Mouse (Mus musculus): Measurements from ENCODE around the gene Cntn2.

Cntn2 gene

DNA sequence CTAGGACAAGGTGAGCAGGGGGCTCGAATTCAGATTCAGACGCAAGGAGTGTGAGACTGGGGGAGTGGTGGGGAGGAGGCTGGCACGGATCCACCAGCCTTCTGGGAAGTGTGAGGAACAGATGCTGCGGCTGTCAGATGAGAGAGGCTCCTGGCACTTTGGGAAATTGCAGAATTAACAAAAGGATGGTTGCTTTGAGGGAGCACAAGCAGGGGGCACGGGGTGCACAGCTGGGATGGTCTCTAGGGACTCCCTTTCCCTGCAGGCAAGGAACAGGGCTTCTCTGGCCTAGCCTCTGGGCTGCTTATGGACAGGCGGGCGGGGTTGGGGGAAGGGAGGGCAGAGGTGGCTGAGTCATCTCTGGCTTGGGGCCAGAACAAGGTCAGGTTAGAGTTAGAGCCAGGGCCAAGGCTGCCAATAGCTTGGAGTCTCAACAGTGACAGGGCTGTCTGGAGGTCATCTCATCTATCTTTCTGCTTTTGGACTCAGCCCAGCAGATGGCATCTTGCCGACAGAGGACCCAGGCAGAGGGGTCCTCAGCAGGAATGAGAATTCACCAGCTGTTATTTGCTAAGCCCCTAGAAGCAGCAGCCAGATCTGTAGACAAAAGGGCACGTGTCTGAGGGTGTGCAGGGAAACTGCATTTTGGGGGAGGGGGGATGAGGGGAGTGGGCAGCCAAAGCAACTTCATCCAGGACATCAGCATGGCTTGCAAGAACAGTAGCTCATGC is 15.0 kb upstream of the Cntn2 start:
- DNase-seq (ENCODE audit: low spot score in 2 of 2) = peak; percentile 33 to 56

DNA sequence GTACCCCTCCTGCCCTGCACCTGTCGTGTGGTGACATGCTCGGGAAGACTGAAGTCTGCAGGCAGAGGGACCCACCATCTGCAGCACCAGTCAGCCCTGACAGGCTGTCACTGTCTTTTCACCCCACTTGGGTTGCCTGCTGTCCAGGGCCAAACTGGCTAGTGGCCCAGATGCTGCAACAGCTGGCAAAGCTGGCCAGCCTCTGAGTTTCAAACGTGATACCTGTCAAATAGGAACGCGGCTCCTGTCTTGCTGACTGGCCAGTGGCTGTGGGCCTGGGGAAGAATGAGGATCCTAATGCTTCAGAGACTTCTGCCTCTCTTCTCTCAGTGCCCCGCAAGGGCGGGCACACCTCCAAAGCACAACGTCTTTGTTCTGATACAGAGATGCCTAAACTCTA is 733 bp upstream of the Cntn2 start:
- DNase-seq (ENCODE audit: low spot score in 2 of 2) = no peak

DNA sequence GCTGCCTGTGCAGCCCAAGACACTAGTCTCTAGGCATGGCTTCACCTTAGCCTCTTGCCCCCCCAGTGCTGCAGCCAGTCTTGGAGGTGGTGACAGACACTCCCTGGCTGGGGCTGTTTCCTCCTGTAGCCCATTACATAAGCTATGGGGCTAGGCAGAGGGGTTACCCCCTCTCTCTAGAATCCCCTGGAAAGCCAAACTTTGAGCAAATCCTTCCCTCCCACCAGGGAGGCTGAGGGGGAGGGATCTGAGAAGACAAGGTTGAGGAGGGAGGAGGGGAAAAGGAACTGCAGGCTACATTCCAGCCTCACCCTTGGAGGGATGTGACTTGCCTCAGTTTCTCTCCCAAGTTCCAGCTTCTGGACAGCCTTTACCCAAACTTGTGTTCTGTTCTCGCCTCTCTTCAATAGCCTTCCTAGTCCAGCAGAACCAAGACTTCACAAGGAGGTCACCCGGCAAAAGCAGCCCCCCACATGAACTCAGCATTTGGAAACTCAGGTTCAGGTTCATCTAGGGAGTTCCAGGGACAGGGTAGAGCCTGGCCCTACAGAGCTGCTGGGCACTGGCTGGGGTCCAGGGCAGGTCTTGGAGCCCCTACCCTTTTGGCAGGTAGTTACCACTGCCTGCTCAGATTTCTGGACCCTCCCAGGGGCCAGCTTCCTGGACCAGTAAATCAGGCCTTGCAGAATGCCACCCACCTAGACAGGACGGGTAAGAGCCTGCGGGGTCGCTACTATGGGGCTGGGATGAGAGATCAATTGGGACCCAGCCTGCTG is 1.0 kb downstream of the Cntn2 start:
- no peak for DNase-seq (ENCODE audit: low spot score in 2 of 2)

DNA sequence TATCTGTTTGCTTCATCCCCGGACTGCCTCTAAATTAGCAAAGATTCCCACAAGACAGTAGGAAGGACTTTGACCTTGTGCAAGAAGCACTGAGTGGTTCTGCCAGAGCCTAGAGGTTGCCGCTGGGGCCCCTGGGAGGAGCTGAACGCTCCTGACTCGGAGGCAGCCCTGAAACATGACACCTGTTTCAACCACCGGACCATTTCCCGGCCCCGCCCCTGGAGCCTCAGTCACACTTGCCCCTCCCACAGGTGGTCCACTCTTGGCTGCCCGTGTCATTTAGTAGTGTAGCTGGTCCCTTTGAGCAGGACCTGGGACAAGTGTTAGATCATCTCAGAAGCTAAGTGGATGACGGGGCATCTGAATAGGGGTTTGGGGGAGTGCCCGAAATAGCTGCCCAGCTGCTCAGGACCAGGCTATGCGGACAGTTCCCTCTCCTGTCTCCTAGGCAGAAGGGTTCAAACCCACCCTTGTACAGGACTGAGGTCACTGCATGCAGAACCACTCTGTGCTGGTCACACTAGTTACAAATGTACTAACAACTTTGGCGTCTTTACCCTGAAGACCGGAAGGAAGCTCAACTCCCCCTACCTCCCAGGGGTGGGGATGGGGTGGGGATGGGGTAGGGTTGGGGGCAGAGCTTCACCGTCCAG is 1.8 kb downstream of the Cntn2 start:
- DNase-seq (ENCODE audit: low spot score in 2 of 2) = no peak

DNA sequence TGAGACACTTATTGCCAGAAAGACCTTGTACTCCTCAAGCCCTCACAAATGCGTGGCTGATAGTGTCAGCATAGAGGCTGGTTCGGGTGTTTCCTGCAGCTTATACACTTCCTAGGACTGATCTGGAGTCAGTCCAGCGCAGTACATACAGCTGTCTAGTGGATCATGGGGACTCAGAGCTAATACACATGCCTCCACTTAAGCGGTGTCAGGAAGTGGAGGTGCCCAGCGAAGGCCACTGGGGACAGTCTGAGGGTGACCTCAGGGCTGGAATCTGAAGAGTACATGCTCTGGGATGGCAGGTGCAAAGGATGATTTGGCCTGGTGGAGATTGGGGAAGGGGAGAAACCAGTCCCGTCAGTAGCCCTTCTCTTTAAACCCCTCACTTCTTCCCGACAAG is 2.4 kb downstream of the Cntn2 start:
- no peak for DNase-seq (ENCODE audit: low spot score in 2 of 2)

DNA sequence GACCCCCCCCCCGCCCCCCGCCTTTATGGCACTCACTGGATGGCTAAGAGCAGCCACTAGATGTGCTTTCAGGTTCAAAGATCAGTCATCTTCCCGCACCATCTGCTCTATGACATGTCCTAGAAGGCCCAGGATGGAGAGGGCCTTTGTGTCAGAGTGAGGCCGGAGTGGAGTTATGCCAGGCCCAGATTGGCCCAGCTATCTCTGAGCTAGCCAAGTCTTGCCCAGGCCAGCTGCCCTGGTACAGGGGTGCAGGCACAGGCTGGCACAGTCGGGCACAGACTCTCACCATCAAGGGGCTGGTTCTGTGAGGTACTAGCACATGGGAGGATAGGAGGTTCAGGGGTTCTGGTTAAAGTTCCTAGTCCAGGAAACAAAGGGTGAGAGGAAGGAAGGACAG is 5.3 kb downstream of the Cntn2 start:
- no peak for DNase-seq (ENCODE audit: low spot score in 2 of 2)

DNA sequence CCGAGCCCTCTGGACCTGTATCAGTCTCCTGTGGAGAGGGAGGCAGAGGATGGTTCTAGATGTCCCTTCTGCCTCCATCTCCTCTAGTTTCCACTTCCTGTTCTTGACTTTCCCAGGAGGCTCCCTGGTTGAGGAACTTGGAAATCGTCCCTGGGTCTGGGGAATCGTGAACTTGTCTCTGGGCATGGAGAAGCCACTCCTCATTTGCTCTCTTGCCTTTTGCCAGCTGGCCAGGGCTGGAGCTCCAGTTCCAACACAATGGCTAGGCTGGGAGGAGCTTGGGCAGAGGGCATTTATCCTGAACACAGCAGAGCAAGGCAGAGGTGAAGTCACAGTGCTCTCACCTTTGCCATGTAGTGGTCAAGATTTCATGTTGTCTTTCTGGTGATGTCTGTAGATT is 6.6 kb downstream of the Cntn2 start:
- DNase-seq (ENCODE audit: low spot score in 2 of 2) = no peak

DNA sequence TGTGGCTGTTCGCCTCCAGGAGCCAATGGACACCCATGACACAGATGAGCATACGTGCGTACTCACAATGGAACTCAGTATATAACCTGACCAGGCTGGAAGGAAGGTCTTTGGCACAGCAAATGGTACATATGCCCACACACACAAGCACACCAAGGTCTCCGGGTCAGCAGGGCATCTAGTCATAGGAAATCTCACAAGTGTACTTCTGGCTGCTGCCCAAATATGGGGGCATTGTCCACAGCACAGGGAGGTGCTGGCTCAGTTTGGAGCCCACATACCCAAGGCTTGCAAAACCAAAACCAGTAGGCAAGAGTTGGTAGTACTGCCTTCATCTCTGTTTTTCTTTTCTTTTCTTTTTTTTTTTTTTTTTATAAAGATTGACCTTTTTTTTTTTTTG is 7.5 kb downstream of the Cntn2 start:
- DNase-seq (ENCODE audit: low spot score in 2 of 2) = no peak

DNA sequence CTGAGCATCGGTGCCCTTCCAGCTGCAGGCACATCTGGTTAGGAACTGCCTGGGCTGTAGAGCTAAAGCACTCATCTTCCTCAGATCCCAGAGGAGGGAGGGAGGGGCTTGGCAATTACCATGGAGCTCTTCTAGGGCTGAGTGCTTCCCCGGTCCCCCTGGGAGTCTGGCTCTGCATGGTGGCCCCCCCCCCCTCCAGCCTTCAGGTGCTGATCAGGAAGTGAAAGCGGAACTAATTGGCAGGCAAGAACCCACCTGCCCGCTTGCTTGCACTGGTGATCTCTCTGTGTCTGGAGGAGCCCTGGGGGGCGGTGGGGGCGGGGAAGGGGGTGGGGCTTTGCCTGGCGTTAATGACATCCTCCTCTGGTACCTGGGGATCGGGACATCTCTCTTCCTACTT is 9.2 kb downstream of the Cntn2 start:
- no peak for DNase-seq (ENCODE audit: low spot score in 2 of 2)

DNA sequence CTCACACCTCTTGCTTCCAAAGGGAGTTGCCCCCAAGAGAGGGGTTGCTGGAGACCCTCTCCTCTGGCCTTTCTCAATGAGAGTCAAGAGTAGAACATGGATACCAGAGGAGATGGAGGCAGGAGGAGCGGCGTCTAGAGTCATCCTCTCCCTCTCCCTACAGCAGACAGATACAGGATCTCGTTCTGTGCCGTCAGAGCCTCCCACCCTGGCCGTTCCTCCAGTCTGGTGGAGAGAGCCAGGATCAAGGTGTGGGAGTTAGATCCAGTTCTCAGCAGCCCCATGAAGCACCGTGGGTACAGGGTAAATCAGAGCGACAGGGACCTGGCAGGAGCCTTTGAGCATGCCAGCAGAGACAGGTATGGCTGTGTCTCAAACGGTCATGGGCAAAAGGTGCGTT is 10.5 kb downstream of the Cntn2 start:
- no peak for DNase-seq (ENCODE audit: low spot score in 2 of 2)

DNA sequence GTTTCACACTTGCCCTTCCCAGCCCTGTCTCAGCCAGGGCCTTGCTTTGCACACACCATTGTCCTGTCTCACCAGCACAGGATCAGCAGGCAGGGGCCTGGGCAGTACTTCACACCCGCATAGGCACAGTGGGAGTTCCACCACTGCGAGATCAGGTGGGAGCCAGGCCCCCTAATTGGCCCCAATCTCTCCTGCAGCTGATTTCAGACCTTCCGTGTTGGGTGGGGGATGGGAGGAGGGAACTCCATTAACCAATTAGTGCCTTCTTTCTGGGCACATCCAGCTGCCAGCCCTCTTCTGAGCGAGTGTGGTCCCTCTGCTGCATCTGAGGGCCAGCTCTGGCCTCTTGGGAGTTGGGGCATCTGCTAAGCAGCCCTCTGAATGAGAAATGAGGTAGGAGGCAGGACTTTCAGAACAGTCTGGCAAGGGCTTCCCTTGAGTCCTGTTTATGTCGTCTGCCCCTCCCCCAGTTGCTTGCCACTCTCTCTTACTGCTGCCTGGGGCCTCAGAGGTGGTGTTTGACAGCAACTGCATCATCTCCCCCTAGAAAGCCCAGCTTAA is 12.3 kb downstream of the Cntn2 start:
- no peak for DNase-seq (ENCODE audit: low spot score in 2 of 2)

DNA sequence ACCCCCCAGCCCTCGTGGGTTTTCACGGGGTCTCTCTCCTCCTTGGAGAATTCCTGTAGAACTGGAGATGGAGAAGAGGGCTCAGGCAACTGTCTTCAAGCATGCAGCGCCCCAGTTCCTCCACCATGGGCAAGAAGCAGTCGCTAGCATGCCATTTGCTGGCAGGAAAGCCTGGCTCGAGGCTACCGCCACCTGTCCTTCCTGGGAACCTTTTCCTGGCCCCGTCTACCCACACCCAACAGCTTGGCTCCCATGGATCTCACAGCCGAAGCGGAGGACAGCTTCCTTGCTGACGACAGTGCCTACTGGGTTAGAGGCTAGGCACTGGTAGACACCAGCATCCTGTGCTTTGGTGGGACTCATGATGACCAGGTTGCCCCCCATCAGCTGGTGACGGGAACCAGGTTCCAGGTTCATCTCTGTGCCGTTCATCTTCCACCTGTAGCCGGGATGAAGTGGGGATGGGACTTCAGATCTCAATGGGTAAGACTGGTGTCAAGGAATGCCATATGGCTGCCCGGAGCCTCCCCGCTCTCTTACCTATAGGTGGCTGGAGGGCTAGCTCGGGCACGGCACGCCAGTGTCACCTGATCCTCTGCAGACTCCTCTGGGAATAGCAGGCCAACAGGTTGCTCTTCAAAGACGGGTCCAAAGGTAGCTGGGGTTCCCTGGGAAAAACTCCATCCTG is 14.3 kb downstream of the Cntn2 start:
- DNase-seq (ENCODE audit: low spot score in 2 of 2) = no peak

DNA sequence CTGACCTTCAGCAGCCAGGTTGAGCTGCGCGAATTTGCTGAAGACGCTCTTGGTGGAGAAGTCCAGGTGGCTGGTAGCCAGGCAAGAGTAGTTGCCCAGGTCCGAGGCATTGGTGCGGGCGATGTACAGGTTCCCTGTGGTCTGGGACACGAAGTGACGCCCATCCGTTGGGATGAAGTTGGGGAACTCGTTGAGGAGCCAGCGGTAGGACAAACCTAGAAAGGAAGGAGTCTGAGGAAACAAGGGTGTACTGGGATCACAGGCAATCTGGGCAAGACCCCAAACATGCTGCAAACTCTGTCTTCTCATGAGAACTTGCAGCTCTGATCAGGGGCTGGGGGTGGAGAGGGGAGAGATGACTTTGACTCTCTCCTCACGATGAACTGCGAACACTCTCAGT is 15.0 kb downstream of the Cntn2 start:
- no peak for DNase-seq (ENCODE audit: low spot score in 2 of 2)

DNA sequence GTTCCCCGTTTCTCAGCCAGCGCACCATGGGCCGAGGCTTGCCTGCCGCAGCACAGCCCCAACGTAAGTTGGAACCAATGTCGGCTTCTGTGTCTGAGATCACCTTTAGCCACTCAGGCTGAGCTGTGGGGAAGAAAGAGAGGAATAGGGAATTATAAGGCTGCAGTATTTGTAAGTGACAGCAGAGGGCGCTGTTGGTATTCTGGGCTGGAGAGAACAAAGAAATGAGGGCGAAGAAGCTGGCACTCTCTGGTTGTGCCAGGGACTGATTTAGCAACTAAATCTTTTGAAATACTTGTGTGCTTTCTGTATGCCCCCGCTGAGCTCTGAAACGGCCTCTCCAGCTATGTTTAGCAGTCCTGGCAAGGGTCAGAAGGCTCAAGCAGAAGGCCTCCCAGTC is 17.2 kb downstream of the Cntn2 start:
- peak; percentile 34 to 45 for DNase-seq (ENCODE audit: low spot score in 2 of 2)

DNA sequence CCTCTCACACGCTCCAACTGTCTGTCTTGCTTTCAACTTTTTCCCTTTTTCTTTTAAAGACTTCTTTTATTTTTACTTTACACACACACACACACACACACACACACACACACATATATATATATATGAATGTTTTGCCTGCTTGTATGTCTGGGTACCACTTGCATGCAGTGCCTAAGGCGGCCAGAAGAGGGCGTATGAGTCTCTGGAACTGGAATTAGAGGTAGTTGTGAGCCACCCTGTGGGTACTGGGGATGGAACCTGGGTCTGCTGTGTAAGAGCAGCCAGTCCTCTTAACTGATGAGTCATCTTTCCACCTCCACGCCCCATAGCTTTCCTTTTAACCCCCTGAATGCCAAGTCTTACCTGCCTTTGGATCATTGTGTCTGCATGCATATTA is 19.1 kb downstream of the Cntn2 start:
- no peak for DNase-seq (ENCODE audit: low spot score in 2 of 2)

DNA sequence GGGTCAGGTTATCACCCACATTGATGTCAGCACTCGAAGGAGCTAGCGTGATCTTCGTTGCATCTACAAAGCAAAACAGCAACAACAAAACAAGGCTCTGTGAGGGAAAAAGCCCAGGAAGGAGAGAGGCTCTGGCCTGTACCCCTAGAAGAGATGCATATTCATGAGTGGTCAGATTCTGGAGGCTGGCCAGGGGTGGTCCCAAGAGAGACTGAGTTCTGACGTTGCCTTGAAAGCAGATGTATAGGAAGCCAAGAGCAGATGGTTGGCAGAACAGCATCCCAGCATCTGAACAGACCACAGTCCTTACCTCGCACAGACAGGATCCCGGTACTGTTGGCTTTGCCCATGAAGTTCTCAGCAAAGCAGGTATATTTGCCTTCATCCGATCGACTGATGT is 20.0 kb downstream of the Cntn2 start:
- no peak for DNase-seq (ENCODE audit: low spot score in 2 of 2)

DNA sequence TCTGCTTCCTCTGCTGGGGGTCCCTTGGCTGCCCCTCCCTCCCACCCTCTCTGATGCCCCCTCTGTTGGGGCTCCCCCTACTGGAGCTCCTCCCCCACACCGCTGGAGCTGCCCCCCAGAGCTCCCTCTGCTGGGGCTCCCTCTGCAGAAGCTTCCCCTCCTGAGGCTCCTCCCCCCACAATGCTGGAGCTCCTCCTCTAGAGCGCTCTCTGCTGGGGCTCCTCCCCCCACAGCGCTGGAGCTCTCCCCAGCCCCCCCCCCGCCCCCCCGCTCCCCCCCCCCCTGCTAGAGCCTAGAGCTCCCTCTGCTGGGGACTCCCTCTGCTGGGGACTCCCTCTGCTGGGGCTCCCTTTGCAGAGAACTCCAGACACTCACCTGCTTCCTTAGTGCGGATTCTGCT is 22.3 kb downstream of the Cntn2 start:
- DNase-seq (ENCODE audit: low spot score in 2 of 2) = peak; percentile 16 to 18

DNA sequence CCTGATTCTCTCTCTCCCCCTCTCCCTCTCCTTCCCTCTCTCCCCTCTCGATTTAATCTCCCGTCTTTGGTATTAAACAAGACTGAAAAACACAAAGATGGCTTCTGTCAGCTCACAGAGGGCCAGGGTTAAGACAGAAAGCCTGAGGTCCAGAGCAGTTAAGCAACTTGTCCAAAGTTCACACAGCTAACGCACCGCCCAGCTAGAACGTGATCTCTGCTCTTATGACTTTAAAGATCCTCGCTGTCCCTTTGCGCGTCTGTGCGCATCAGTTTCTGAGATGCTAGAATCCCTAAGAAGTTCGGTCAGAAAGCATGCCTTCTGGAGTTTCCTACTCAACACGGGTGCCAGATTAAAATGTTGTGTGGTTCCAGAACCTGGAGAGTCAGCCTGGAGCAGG is 23.3 kb downstream of the Cntn2 start:
- DNase-seq (ENCODE audit: low spot score in 2 of 2) = no peak

DNA sequence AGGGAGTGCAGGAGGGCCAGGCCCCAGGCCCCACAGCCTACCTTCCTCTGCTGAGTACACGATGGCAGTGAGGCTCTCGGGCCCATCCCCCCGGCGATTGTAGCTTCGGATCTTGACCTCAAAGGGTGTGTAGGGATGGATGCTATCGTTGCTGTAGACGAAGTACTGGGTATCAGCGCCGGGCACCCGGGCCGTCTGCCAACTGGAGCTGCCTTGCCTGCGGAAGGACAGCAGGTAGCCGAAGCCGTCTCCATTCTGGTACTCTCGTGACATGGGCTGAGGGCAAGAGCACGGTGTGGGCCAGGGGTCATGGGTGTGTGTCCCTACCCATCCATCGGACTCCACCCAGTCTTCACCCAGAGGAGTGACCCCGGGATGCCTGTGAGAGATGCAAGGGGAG is 24.4 kb downstream of the Cntn2 start:
- DNase-seq (ENCODE audit: low spot score in 2 of 2) = no peak

DNA sequence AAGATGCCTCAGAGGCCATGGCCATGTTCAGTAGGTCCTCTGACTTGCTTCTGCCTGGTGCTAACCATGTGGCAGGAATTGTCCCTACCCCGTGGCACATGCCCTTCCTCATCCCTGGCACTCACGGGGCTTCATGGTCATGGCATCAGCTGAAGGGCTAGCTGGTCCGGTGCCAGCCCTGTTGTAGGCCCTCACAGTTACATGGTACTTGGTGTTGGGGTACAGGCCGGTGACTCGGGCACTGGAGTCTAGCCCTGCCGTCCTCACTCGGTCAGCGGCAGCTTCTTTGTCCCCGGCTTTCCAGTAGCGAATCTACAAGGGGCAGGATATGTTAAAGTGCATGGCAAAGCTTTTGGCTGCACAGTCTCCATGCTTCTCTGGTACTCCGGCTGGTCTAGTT is 26.3 kb downstream of the Cntn2 start:
- no peak for DNase-seq (ENCODE audit: low spot score in 2 of 2)

DNA sequence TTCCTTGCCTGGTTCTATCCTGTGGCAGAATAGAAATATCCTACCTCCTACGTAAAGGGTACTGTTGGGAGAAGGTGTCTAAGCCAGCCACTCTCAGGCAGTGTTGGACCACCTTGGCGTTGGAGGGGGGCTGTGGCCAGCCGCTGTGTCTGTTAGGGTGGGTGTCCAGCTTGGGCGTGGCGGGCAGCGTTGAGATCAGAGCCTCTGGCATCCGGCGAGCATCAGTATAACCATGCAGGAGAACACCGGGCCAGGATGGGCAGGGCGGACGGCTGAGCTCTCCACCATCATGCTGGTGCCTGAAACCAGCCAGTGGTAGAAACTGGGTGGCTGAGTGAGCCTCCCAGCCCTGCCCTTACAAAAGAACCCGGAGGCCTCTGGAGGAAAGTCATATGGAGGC is 27.7 kb downstream of the Cntn2 start:
- DNase-seq (ENCODE audit: low spot score in 2 of 2) = no peak

DNA sequence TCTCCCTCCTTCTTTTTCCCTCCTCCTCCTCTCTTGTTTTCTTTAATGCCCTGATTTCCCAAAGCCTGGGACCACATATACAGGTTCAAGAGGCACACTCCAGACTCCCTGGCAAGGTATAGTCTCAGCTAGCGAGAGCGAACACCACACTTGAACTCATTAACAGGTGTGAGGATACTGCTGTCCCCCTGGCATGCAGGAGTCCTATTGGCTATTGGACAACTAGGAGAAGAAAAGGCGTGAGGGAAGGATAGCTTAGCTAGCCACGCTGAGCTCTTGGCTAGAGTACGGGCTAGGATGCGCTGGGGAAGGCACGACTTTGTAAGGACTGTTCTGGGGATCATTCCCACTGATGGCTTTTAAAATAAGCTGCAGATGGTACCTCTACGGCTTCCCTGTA is 30.9 kb downstream of the Cntn2 start:
- DNase-seq (ENCODE audit: low spot score in 2 of 2) = no peak
